Mouse (Mus musculus) layer of hippocampus, postnatal 25 days (tissue): ENCODE measurements around the gene Mxd1. TPM values are rescaled to one million over a fixed set of nuclear protein-coding genes. Genes with fewer than 3 reads are reported as not detected.

Source experiments
- DNase-seq, 2 experiments: peaks; one replicate each; pipeline ENCODE4 v3.0.0; 2022; ENCODE audit warnings: mixed read lengths in 2 of 2, low spot score in 1 of 2; ENCODE audit errors: extremely low spot score in 1 of 2
- total RNA-seq, 2 experiments: library from RNA; stranded (reverse); gene quantifications; 2 replicates each; pipeline ENCODE4 v1.2.3; 2021

The Mxd1 gene
- 10 to 100 TPM; 19.2 to 21.2 TPM for total RNA-seq

- DNase-seq: no peak
These were observed at the start of gene Mxd1 for GRCm38 (mm10) chr6:86668580-86669239. Gene Mxd1, minus strand, starts transcription at chr6:86669161.

DNA sequence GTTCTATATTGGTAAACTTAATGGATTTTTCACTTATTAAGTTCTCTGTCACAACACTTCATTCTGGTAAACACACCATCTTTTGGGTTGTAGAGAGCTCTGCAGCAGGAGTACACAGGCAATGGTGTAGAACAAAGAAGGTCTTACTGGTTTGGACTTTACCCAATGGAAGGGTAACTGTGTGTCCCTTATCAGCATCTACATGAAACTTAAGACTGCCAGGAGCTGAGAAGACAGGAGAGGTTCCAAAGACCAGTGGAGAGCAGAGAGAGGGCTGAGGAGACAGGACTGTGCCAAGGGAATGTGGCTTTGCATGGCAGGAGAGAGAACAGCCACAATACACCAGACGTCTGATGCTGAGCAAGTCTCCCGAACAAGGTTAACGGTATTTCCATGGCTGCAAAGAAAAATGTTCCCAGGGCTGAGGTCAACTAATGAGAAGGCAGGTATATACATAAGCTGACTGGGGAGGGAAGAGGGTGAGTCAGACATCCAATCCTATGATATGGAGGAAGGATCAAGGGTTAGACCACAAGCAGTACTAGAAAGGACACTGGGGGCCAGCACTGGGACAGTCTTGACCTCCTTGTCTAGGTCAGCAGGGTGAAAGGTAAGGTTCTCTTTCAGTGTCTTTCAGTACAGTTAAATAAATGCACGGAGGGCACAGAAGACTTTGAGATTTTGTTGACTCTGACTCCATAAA lies 39.3 kb upstream of the Mxd1 start:
- DNase-seq: no peak

DNA sequence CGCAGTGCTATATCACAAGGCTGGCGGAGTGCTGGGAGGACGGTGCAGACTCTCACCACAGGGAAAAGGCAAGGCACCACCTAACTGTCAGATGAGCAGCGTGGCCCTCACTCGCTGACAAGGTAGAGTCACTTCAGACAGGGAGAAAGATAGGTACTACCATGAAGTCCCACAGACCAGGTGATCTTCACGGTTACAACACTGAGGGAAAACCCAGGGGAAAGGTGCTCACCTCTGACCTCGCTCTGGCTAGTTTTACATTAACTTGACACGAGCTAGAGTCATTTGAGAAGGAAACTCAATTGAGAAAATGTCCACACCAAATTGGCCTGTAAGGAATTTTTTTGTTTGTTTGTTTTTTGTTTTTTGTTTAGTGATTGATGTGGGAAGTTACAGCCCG lies 33.6 kb upstream of the Mxd1 start:
- DNase-seq: no peak

DNA sequence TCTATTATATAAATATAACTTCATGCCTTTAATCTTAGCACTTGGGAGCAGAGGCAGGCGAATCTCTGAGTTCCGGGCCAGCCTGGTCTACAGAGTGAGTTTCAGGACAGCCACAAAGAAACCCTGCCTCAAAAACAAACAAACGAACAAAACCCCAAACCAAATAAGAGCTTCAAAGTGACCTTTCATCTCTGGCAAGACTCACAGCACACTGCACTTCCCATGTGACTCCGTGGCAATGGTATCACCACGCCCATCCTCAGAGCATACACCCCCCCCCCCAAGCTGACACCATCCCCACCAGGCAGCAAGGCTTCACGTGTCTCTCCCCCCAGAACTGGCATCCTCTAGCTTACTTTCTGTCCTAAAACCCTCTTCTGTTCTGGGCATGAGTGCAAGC lies 28.9 kb upstream of the Mxd1 start:
- DNase-seq: no peak

- no peak for DNase-seq
These were observed 27.3 kb upstream of the Mxd1 start for GRCm38 (mm10) chr6:86696213-86696612.

DNA sequence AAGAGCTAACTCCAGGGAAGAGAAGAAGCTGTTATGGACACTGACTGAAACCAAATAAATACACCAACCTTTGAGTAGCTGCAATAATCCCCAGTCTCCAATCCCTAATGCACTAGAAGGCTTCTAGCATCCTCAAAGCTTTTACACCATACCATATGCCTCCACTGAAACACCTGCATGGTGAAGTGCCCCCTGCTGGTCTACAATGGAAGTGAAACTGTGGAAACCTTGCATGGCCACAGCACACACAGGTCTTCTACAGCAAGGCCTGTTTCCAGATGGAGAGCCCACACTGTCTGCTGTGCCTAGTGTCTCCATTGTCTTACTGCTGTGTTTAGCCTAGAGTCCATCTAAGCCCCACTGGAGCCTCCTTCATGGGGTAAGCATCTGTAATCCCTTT lies 25.5 kb upstream of the Mxd1 start:
- DNase-seq: peak; percentile 15 to 60

DNA sequence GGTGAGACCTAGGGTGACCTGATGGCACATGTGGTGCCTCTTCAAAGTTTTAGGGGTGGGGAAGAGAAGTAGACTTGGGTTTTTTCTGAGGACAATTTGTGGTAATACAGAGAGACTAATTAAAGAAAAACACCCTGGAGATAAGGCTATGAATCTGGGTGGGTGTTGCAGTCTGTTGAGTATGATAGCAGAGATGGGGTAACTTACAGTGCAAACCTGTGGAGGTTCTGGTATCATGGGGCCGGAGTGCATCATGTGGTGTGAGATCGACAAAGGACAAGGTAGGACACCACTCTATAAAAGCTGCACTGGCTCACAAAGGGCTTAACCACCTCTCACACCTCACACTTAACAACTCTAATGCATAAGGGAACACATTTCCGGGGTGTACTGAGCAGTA lies 20.7 kb upstream of the Mxd1 start:
- DNase-seq: no peak

DNA sequence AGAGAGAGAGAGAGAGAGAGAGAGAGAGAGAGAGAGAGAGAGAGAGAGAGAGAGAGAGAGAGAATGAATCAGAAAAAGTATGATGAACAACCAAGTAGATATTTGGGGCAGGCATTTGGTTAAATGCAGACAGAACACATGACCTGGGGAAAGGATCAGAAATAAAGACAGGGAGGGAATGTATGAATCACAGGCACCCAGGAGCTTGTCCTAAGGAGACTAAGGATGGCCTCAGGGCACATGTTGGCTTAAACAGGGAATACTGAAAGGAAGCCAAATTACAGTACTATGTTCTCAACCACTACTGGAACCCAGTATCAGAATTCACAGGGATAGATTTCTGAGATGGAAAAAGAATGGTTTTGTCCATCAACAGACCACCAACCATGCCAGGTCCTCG lies 18.0 kb upstream of the Mxd1 start:
- no peak for DNase-seq

DNA sequence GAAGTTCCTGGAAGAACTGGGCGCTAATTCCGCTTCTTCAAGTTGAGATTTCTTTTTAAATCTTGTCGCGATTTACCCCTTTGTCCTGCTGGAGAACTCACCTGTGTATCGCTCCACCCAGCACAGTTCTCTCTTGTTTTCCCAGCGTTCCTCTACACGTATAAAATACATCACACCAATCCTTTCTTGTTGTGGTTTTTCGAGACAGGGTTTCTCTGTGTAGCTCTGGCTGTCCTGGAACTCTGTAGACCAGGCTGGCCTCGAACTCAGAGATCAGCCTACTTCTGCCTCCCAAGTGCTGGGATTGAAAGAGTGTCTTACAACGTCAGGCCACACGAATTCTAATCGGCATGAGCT lies 15.7 kb upstream of the Mxd1 start:
- no peak for DNase-seq

DNA sequence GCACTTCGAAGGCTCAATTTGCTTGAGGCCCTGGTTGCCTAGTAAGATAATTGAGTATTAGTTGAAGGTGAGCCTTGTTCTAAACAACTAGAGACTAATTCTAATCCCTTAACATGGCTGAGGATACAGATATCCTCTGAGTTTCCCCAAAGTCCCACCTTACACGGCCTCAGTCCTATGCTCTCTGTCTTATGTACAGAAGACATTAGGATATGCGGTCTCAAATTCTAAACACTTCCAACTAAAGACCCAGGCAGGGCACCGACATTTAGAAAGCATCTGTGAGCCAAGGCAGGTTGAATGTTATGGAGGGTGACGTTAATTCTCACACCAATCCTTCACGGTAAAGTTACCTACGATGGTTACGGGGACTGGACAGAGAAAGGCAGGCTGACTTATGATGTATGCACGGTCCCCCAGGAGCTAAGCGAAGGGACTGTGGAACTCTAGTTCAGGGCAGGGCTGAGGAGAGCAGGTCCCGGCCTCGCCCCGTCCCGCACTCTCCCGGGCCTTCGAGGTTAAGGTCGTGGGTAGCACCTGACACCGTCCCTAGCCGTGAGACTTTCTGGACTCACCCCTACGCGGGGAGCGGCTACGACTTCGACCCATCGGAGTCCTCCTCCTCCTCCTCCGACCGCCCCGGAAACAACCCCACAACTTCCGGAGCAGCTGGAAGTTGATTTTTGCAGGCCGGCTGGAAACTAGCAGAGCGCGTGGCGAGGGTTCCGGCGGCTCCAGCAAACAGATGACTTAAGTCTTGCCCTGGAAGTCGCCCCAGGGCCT lies 15.1 kb upstream of the Mxd1 start, which contains the start of gene Snrnp27:
Gene Snrnp27 (minus strand): TSS at position 651 of the 783 bp plus-strand sequence.
- DNase-seq: peak; percentile 88 to 92

- no peak for DNase-seq
These were observed 12.3 kb upstream of the Mxd1 start for GRCm38 (mm10) chr6:86681289-86681688.

- no peak for DNase-seq
These were observed 9.4 kb upstream of the Mxd1 start for GRCm38 (mm10) chr6:86678341-86678740.

GRCm38 (mm10) chr6:86670873-86671272 lies 1.9 kb upstream of the Mxd1 start:
- peak in 1 of 2 experiments; percentile 20 for DNase-seq

GRCm38 (mm10) chr6:86669240-86669727 lies 323 bp upstream of the Mxd1 start:
- DNase-seq: peak; percentile 95 to 99

DNA sequence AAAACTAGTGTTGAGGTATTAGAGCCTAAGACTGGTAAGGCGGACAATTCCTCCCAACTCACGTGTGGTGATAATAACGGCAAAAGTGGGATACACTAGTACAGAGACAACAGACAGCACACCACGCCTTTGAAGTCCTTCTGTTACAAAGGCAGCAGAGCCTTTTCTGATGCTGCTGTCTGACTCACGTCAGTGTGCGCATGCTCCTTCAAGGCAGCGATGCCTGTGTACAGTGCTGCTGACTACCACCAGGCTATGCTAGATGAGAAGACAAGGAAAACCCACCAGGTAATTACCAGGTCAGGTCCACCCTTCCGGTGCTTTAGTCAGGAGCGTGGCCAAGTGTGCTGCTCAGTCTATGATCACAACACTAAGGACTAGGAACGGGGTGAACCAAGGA lies 1.9 kb downstream of the Mxd1 start:
- no peak for DNase-seq

DNA sequence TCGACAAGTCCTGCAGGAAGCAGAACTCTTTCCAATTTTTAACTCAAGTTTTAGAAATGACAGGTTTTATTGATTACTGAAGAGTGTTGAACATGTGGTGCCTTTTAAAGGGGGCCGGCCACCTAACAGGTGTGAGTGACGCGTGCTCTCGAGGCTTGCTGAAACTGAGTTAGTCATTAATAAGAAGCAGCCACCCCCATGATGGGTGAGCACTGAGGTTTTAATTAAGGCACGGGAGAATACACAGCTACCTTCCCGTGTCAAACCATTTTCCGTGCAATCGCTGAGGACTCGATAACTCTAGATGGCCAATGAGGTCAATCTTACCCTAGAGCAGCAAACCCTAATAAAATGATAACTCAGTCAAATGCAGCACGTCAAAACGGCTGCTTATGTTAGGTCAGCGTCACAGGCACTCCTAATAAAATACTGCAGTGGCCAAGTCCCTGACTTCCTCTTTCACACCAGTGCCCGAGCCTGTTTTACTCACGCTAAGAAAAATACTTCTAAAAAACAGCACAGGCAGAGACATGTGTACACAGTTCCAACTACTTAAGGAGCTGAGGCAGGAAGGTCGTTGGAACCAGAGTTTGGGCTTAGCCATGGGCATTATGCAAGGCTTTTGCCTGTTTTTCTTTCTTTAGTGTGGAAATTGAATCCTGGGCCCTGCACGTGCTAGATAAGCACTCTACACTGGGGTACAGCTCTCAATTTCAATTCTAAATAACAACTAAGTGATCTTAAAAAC lies 3.2 kb downstream of the Mxd1 start:
- no peak for DNase-seq

GRCm38 (mm10) chr6:86665076-86665475 lies 3.9 kb downstream of the Mxd1 start:
- DNase-seq: no peak

DNA sequence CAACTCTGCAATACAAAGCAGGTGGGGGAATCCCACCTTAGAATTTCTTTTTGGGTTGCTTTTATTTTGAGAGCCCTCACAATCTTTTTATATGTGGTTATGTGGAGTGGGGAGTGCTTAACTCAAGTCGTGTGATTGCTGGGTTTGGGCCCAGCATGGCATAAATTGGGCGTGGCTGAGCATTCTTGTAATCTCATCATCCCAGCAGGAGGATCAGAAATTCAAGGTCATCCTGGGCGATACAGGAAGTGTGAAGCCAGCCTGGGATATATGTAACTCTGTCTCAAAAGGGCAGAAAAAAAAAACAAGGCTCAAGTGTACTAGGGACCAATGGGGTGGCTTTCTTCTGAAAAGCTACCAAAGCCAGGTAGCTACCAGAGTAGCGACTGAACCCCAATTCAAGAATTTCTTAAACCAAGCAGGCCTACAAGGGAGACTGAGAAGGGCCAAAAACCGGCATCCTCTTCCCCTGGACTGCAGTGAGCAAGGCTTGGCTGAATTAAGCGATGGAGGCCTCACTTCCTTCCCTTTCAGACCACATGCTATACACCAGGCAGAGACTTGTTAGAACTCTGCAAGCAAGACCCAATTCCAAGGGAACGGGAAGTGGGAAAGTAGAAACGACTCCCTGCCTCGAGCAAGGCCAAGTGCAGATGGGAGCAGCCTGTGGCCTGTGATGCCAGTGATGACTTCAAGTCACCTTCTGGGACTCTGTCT lies 8.6 kb downstream of the Mxd1 start:
- no peak for DNase-seq

- DNase-seq: no peak
These were observed 10.5 kb downstream of the Mxd1 start for GRCm38 (mm10) chr6:86658501-86658900.
